Mouse (Mus musculus): ENCODE measurements around the gene Hdac4.

- TF ChIP-seq POLR2A (IDR thresholded peaks at IDR 0.05; ENCODE audit: borderline replicate concordance, extremely low read depth, low read depth, low read length) (no peak), CTCF (IDR thresholded peaks at IDR 0.05; ENCODE audit: insufficient read depth, low read length) (no peak)
Measured at GRCm38 (mm10) chr1:92044868-92045267, 150.6 kb downstream of the Hdac4 start.
